Mouse (Mus musculus) kidney, postnatal 14 days (tissue): ENCODE results near the gene Clic1.

Experiments used
- DNase-seq: peaks from one replicate; pipeline ENCODE4 v3.0.0; 2022; ENCODE audit warnings: mixed read lengths

The Clic1 gene

DNA sequence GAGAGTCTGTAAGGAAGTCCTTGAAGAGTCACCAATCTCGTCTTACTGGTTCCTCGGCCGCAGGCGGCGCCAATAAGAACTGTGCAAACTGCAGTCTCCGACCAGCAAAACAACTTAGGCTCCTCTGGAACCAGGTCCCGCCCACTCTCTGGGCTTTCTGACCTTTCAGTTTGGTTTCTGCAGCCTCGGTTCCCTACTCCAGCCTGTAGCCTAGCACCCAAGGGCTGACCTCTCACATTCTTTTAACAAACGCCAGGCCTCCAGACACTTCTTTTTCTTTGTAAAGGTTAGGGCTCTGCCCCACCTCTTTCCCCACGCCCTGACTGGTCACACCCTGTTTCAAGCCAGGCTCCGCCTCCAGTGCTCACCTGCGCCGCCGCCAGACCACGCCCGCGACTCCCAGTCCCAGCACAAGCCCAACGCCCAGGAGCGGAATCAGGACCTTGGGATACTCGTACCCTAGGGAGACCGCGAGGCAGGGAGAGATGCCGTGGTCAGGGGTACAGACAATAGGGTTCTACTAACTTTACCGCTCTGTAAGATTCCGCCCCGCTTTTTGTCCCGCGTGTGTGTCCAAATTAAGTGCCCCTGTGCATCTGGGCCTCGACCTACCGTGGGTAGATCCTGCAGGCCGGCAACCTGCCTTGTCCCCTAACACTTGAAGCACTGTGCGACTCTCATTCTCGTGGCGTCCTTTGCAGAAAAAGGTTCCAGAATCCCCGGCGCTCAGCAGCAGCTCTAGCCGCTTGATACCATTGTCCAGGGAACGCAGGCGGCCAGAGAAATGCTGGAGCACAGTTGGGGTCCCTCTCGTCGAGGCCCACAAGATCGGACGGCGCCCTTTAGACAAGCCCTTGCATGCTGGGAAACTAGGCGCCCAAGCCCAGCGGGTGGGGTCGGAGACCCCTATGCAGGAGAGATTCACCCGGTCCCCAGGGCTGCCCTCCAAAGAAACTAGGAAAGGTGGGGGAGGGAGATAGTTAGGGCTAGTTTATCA lies 15.5 kb downstream of the Clic1 start, which contains the start of gene Ly6g6c:
Ly6g6c (plus strand) TSS at position 438 of the 997 bp plus-strand sequence.
- DNase-seq = peak; percentile 84

DNA sequence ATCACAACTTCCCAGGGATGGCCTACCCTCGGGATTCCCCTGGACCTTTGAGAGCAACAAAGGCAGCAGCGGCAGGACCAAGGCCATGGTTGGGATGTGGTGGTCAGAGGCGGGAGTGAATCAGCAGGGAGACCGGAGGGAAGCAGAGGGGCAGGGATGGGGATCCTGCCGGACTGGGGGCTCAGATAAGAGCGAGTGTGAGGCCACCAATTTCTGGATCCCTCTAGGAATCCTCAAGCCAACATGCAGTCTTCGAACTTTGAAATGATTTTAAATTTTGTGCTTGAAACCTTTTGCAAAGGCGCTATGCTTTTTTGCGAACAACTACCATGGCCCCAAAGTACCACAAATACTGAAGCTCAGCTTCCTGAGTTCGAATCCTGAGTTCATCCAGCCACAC lies 16.3 kb downstream of the Clic1 start, which contains the start of gene Mpig6b:
Mpig6b (minus strand) TSS at position 101 of the 400 bp plus-strand sequence.
- no peak for DNase-seq

DNA sequence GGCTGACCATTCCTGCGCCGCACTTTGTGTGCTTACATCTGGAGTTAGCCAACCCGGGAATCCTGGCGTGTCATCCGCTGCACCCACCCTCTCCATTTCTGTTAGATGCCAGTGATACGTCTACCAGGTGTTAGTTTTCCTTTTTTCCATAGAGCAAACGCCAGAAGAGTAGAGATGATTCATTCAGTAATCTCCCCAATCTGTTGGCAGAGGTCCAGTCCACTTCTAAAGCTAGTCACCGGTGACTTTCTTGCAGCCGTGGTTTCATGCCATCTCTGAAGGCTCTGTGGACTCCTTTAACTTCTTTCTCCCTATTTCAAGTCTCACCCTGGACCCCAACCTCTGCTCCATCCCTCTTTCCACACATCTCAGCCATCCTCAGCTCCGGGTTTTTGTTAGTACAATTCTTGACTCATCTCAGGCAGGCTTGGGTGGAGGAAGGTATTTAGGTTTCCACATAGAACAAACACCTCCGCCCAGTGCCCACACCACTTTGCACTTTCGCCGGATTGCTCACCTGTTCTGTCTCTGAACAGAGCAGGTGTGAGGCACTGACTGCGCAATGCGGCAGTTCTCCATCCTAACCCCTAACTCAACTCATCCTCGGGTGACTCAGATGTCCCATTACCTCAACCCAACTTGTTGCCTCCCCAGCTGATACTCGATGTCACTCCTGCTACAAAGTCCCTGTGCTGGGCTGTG lies 18.6 kb downstream of the Clic1 start:
- DNase-seq = no peak

DNA sequence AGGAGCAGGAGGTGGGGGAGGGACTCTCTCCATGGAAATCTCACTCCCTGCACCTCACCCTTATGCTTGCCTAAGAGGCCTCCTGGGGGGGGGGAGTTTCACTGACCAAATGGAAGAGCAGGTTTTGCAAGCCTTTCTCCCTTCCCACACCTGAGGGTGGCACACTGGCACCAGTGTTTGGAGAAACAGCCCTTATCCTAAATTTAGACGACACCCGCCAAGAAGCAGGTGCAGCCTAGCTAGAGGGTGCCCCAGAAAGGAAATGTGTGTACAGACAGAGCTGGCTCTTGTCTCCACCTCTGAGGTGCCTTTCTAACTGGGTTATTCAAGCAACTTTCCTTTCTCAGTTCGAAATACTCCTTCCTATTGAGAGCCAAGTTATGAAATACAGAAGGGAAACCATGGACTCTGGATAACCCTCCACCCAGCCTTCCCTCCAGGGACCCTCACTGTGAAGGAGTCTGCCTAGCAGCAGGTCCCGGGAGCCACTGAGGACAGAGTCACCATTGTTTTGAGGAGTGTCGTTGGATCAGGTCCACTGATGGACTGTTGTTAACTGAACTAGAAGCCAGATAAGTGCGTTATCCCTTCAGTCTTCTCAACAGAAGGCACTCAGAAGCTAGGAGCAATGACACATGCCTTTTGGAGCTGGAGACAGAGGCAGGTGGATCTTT lies 20.9 kb downstream of the Clic1 start:
- DNase-seq = no peak

DNA sequence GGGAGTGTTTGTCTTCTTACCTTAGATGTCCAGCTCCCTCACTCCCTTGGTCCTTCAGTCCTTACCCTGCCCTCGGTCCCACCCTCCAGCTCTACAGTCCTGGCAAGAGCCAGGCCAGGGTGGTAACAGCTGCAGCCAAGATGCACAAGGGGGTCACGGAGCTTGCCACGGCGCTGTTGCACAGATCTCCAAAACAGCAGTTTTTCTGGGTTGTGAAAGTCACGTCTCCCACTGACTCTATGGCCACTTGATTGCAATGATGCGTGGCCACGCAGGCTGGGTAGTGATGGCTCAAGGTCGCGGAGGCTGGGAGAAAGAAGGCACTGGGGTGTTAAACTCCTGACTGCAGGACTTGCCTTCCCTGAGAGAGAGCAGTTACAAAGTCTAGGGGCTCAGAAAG lies 21.7 kb downstream of the Clic1 start:
- no peak for DNase-seq

DNA sequence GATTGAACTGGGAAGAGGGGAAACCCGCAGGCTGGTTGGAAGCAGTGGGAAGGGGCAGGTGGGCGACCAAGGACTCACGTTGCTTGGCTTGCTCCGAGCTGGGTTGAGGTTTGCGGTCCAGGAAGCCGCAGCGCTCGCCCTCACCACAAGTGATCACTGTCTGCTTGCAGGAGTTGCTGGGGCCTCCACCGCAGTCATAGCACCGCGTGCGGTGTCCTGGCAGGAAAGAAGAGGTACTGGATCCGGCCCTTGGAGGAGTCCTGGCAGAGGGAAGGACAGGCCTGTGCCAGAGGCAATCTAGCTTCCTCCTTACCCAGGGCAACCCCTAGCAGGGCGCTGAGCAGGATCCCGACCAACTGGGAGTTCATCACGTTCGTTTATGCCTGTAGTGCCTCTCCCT lies 24.3 kb downstream of the Clic1 start:
- no peak for DNase-seq

DNA sequence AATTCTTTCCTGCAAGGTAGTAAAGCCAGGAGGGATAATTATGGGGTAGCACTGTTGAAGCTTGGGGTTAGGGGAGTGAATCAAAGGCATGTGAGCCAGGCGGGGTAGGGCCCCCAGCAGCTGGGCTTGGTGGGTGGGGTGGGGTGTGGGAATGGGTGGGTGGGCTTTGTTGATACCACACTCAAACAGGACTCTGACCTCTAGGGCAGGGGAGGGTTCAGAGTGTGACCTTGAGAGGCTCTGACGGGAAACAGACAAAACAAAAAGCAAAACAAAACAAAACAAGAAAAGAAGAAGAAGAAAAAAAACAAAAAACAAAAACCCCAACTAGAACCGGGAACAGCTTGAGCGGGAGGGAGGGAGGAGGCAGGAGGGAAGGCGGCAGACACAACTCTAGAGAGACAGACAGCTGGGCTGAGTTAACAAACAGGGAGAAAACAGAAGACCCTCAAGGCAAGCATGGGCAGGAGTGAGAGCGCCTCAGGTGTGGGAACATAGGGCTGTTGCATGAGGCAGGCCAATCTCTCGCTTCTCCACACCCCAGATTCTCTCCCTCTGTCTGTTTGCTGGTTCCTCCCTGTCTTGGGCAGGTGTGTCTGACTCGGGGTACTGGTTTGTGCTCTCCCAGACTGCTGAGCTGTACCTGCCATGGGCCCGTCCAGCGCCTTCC lies 26.9 kb downstream of the Clic1 start, which contains the start of gene Ly6g6e:
Ly6g6e (plus strand) TSS at position 396 of the 670 bp plus-strand sequence.
- no peak for DNase-seq

DNA sequence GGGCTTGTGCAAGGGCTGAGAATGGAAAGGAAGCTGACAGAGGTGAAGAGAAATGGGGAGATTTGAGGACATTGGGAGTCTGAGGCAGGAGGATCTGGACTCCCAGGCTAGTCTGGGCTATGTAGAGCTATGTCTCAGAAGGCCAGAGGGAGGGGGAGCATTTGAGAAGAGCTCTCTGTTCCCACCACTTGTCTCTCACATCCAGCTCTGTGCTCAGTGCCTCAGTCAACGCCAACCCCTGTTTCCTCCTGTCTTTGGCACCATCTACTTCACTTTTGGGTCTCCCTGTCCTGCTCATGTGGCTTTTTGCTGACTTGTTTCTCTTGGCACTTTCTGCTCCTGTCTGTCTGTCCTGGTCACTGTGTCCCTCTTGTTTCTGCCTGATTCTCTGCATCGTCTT lies 27.5 kb downstream of the Clic1 start:
- no peak for DNase-seq

DNA sequence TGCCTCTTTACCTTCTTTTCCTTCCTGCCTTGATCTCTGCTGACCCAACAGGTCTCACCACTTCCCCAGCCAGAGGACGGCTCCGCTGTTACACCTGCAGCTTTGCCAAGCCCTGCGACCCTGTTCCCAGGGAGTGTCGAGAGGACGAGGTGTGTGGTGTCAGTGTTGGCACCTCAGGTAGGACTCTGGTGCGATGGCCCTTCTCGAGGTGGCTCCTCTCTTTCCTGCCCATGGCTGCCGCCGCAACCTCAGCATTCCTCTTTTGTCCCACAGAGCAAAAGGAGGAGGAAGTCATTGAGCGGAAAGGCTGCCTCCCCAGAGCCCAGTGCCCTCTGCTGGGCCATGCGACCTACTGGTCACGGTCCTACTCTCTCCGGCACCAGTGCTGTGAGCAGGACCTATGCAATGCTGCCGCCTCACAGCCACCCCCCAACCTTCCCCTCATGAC lies 28.0 kb downstream of the Clic1 start, which contains the start of gene Ly6g6d:
Ly6g6d (minus strand) TSS at position 280 of the 448 bp plus-strand sequence.
- DNase-seq = peak; percentile 80

DNA sequence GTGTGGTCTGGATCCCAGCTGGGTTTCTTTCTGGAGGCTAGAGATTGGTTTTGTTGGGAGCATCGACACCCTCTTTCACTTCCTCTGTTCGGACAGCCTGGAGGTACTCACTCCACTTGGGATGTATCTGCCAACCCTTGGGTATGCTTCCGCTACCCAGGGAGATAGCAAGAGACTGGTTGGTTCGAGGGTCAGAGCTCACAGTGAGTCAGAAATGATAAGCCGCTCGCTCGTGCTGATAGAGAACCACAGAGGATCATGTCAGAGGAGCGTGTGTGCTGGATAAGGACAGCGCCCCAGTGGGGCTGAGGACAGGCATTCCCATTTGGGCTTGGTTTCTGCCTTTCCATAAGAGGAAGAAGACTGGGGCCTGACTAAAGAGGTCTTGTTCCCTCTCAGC lies 30.0 kb downstream of the Clic1 start:
- DNase-seq = no peak

DNA sequence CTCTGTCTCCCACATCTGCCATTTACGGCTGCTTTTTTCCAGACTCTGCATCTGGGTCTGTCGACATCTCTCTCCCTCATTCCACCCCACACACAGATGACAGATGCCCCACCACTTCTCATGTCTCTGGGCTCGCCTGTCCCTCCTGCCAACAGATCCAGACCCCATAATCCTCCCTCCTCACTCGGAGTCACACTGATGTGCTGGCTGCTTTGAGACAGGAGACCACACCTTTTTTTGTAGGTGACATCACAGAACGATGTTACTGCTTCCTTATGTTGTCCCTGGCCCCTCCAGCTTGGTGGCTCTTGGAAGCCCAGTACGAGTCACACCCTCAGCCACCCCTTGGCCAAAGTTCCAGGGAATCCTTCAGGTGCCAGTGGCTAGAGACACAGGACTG lies 30.5 kb downstream of the Clic1 start:
- no peak for DNase-seq

DNA sequence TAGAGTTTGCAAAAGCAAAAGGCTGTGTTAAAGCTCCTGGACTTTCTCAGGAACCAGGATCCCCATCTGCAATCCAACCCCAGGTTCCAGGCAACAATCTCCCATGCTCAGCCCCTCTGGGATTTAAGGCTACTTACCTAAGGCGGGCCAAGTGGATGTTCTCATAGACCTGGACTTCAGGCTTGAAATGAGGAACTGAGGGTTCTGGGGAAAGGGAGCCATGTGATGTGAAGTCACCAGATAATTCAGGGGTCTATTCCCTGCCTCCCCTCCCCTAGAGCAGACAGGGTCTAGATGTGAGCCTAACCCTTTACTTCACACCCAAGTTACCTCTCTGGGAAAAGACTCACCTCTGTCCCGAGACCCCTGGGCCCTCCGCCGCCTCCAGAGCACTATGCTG lies 30.9 kb downstream of the Clic1 start:
- DNase-seq = no peak

DNA sequence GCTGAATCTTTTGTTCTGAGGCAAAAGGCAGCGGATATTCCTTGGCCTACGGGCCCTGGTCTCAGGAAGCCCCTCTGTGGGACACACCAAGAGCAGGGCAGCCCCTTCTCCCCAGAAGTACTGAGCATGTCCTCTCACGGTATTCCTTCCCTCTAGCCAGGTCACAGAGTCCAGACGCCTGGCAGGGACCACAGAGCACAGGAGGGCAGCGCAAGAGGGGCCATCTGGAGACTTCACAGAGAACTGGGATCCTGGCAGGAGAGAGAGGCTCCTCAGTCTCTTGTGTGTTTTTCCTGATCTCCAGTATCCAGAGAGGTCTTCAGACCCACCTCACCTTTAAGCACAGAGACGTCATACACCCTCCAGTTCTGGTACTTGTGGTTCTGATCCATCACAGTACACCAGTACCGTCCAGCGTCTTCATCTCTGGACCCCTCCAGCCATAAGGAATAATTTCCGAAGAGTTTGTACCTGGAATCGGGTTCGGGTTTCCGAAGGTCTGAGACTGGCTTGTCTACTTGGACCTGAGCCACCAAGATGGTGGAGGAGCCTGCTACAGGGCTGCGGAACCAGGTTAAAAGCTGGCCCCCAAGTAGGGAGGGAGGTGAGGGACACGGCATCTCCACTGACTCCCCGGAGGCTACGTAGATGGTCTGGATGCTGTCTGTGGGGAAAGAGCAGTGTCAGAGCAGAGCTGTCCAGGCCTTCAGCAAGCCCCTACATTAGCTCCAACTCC lies 33.2 kb downstream of the Clic1 start:
- no peak for DNase-seq

DNA sequence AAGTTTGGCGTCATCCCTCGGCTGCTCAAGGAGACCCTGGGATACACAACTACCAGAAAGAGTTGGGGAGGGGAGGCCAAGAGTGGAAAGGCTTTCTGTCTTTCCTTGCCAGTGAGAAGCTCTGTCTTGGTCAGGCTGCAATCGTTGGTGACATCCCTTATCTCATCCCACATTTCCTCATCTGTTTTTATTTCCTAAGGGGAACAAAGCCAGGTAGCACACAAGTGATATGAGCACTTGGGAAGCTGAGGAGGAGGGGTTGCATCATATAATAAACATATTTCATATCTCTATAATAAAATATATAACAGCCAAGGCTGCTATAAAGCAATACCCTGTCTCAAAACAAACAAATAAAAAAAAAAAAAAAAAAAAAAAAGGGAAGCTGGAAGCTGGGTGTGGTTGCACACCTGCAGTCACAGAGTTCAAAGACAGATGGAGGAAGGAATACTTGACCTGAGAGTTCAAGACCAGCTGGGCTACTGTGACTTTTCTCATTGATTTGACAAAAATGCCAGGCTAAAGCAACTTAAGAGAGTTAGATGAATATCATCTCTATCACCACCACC lies 34.2 kb downstream of the Clic1 start:
- no peak for DNase-seq

DNA sequence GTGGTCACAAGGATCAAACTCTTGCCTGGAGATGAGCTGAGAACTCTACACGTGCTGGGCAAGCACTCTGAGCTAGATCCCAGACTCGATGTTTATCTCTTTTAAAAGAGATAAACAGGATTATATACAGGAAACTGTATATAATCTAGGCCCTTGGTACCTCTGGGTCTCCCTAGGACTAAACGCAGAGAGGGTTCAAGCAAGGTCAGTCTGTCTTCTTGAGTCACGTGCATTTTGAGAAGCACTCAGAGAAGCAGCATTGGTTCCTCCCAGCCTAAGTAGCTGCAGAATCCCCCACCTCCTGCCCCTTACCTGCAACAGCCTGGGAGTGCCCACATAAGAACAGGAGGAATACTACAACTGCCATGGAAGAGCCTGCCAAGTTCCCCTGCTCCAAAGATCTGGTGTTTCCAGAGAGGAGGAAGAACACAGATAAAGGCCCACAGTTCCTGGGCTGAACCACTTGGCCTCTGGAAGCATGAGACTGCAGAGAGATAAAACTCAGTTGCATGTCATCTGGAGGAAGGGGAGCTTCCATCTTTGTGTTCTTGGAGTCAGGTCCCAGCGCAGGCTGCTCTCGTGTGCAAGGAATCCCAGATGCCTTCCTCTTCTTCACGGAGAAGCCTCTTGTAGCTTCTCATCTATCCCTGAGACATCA lies 35.6 kb downstream of the Clic1 start, which contains the start of gene Ly6g6f:
Ly6g6f (minus strand) TSS at position 403 of the 658 bp plus-strand sequence.
- no peak for DNase-seq

DNA sequence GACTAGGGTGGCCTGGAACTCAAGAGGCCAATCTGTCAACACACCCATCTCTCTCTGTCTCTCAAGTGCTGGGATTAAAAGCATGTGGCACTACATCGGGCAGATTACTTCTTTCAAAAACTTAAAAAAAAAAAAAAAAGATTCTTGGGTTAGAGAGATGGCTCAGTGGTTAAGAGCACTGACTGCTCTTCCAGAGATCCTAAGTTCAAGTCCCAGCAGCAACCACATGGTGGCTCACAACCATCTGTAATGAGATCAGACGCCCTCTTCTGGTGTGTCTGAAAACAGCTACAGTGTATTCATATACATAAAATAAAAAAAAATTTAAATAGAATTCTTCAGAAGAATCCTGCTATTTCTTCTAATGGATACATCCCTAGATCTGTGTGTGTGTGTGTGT lies 38.4 kb downstream of the Clic1 start:
- no peak for DNase-seq

DNA sequence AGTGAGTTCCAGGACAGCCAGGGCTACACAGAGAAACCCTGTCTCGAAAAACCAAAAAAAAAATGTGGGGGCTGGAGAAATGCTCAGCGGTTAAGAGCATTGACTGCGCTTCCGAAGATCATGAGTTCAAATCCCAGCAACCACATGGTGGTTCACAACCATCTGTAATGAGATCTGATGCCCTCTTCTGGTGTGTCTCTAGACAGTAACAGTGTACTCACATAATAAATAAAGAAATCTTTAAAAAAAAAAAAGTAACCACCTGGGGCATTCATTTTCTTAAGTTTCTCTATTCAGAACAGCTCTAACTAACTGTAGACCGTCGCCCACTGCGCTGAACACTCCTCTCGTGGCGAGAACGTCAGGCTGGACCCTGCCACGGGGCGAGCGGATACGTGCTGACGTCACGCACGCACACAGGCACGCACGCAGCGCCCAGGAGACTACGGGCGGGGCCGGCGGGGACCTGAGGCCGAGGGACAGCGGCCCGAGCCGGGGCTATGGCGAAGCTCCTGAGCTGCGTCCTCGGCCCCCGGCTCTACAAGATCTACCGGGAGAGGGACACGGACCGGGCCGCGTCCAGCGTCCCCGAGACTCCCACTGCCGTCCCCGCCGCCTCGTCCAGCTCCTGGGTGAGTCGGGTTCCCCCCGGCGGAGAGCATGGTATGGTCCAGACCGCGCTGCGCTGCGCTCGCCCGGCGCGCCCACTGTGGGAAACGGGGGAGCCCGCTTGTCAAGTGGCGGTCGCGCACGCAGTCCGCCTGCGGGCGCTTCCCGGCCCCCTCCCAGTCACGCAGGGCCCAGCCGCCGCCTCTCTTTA lies 39.3 kb downstream of the Clic1 start, which contains the start of gene Abhd16a:
Abhd16a (plus strand) TSS at position 439 of the 820 bp plus-strand sequence.
- DNase-seq = peak; percentile 97

DNA sequence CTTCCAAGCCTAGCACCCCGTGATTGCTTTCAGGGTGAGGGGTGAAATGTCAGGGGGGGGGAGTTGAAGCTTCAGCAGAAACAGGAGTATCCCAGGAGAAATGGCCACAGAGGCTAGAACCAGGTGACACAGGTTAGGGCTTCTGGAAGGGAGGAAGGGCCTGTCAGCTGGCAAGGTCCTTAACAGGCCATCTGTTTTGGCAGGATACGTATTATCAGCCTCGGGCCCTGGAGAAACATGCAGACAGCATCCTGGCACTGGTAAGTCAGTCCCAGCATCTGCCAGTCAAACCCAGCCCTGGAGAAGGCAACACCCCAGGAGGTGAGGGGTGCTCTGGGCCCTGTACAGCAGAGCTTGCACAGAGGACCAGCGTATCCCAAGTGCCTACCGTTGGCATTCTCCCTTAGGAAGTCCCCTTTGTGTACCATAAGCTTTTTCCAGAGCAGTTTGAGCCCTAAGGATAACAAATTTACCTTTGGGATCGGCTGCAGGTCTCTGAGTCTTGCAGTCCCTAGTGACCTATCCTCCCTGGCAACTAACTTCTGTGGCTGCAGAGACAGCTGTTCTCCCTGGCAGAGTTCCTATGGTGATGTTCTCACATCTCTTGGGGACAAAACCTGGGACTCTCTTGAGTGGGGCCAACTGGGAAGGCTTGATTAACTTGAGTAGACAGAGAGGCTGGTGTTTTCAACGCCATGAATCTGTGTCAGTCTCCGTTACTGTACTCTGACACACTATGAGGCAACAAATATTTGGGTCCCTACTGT lies 40.6 kb downstream of the Clic1 start:
- DNase-seq = no peak
